Mouse (Mus musculus): Measurements from ENCODE around the gene Itpr3. TPM values are rescaled to one million over a fixed set of nuclear protein-coding genes. Genes with fewer than 3 reads are reported as not detected.

Gene Itpr3
- polyA plus RNA-seq, 1 experiment from 2014 or later = 1.1 TPM

DNA sequence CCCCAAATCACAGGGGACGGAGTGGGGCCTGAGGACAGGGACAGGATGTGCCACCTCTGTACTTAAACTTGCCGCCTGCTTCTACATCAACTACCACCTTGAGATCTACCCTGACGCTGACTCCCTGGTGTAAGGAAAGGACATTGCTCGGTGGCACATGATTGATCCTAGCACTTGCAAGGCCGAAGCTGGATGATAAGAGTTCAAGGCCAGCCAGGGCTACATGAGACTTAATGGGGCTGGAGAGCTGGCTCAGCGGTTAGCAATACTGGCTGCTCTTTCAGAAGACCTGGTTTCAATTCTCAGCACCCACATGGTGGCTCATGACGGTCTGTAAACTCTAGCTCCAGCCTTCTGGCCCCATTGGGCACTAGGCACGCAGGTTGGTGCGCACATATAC is 35.4 kb upstream of the Itpr3 start:
- peaks cover 10% of the 10 kb centered on the region for H3K36me3 ChIP-seq (ENCODE audit: control insufficient read depth, insufficient read depth)
- peaks cover 17% of the 10 kb centered on the region for H3K4me1 ChIP-seq (ENCODE audit: control insufficient read depth, low read depth, low read length)
- H3K27me3 ChIP-seq (ENCODE audit: control insufficient read depth, insufficient read depth, low read depth, low read length) = no peaks in the 10 kb centered on the region
- no peak overlapping the region for H3K9ac ChIP-seq (ENCODE audit: low read depth, low read length)
- ATAC-seq (ENCODE audit: low read depth) = no peak
- 85% methylated on average over 9 of the region's 9 CpGs for WGBS (ENCODE audit: insufficient replicate concordance)
- H3K4me2 ChIP-seq (ENCODE audit: low read depth, low read length) = no peak overlapping the region
- no peak overlapping the region for H3K4me3 ChIP-seq (ENCODE audit: low read depth, low read length)
- H3K27ac ChIP-seq (ENCODE audit: low read length) = no peak overlapping the region
- H3K9me3 ChIP-seq (replicated peaks; ENCODE audit: control insufficient read depth, low read length) = no peaks in the 10 kb centered on the region

GRCm38 (mm10) chr17:27023342-27023741 is 33.8 kb upstream of the Itpr3 start:
- no peak overlapping the region for H3K27ac ChIP-seq (ENCODE audit: low read length)
- no peaks in the 10 kb centered on the region for H3K9me3 ChIP-seq (replicated peaks; ENCODE audit: control insufficient read depth, low read length)
- no peak overlapping the region for H3K9ac ChIP-seq (ENCODE audit: low read depth, low read length)
- H3K27me3 ChIP-seq (ENCODE audit: control insufficient read depth, insufficient read depth, low read depth, low read length) = no peaks in the 10 kb centered on the region
- ATAC-seq (ENCODE audit: low read depth) = no peak
- H3K4me3 ChIP-seq (ENCODE audit: low read depth, low read length) = no peak overlapping the region
- H3K36me3 ChIP-seq (ENCODE audit: control insufficient read depth, insufficient read depth) = peaks cover 10% of the 10 kb centered on the region
- no peak overlapping the region for H3K4me2 ChIP-seq (ENCODE audit: low read depth, low read length)
- H3K4me1 ChIP-seq (ENCODE audit: control insufficient read depth, low read depth, low read length) = peaks cover 27% of the 10 kb centered on the region
- 65% methylated on average over 4 of the region's 4 CpGs for WGBS (ENCODE audit: insufficient replicate concordance)

- WGBS (ENCODE audit: insufficient replicate concordance) = 73% methylated on average over 17 of the region's 17 CpGs
- no peak for ATAC-seq (ENCODE audit: low read depth)
- Histone ChIP-seq H3K27ac (ENCODE audit: low read length) (peak overlapping the region; percentile 3; the same call in 1 of the 2 replicates), H3K9me3 (replicated peaks; ENCODE audit: control insufficient read depth, low read length) (no peaks in the 10 kb centered on the region), H3K27me3 (ENCODE audit: control insufficient read depth, insufficient read depth, low read depth, low read length) (no peaks in the 10 kb centered on the region), H3K4me1 (ENCODE audit: control insufficient read depth, low read depth, low read length) (peaks cover 33% of the 10 kb centered on the region), H3K4me2 (ENCODE audit: low read depth, low read length) (no peak overlapping the region), H3K36me3 (ENCODE audit: control insufficient read depth, insufficient read depth) (peaks cover 10% of the 10 kb centered on the region), H3K4me3 (ENCODE audit: low read depth, low read length) (no peak overlapping the region), H3K9ac (ENCODE audit: low read depth, low read length) (no peak overlapping the region)
Measured at GRCm38 (mm10) chr17:27025326-27025902, 31.7 kb upstream of the Itpr3 start.

DNA sequence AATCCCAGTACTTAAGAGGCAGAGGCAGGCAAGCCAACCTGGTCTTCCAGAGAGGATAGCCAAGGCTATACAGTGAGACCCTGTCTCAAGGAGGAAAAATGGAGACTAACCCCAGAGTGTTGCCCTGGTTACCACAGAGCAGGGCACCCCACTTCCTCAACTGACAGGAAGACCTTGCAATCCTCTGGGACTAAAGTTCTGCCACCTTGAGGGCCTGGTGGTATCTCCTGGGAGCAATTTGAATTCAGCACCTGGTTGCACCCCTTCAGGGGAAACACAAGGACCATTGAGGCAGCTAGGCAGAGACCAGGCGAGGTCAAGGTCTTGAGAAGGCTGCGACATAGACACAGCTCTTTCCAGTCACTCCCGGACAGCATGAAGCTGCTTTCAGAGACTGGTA is 31.2 kb upstream of the Itpr3 start:
- Histone ChIP-seq H3K27ac (ENCODE audit: low read length) (no peak overlapping the region), H3K4me3 (ENCODE audit: low read depth, low read length) (no peak overlapping the region), H3K36me3 (ENCODE audit: control insufficient read depth, insufficient read depth) (peaks cover 10% of the 10 kb centered on the region), H3K9ac (ENCODE audit: low read depth, low read length) (no peak overlapping the region), H3K27me3 (ENCODE audit: control insufficient read depth, insufficient read depth, low read depth, low read length) (no peaks in the 10 kb centered on the region), H3K4me1 (ENCODE audit: control insufficient read depth, low read depth, low read length) (peaks cover 33% of the 10 kb centered on the region), H3K9me3 (replicated peaks; ENCODE audit: control insufficient read depth, low read length) (no peaks in the 10 kb centered on the region), H3K4me2 (ENCODE audit: low read depth, low read length) (no peak overlapping the region)
- WGBS (ENCODE audit: insufficient replicate concordance) = 83% methylated on average over 3 of the region's 3 CpGs
- ATAC-seq (ENCODE audit: low read depth) = no peak

DNA sequence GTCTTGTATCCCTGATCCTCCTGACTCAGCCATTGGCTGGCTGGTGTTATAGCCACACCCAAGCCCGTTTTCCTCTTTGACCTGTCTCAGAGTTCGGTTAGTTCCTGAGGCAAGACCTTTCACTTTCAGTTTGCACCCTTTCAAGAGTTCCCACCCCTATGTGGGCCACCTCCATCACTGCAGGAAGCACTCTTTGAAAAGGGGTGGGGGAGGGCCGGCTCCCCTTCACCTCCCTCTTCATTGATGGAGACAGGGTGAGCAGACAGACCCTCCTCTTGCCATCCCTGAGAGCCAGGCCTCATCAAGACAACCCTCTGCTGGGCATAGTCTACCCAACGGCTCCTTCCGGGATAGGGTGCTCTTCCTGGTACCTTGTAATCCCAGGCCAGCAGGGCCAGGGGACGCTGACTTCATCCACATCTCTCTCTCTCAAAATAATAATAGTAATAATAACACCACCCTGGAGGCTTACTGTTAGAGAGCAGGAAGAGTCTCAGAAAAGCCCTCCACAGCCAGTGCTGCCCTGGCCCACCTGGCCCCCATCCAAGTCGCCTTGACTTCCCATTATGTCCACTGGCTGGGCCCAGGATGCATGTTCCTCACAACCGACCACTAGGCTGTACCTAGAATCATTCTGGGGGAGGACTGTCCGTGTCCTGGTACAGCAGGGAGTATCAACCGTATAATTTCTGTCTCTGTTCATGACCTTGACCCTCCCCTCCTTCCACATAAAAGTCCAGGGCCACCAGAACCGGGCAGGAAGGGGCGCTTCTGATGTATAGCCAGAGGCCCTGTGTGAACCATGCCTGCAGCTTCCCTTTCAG is 29.4 kb upstream of the Itpr3 start:
- Histone ChIP-seq H3K4me2 (ENCODE audit: low read depth, low read length) (peak overlapping the region; percentile 84), H3K4me1 (ENCODE audit: control insufficient read depth, low read depth, low read length) (peaks cover 37% of the 10 kb centered on the region), H3K27me3 (ENCODE audit: control insufficient read depth, insufficient read depth, low read depth, low read length) (no peaks in the 10 kb centered on the region), H3K36me3 (ENCODE audit: control insufficient read depth, insufficient read depth) (no peaks in the 10 kb centered on the region), H3K9ac (ENCODE audit: low read depth, low read length) (peak overlapping the region; percentile 79), H3K4me3 (ENCODE audit: low read depth, low read length) (peak overlapping the region; percentile 74), H3K27ac (ENCODE audit: low read length) (peak overlapping the region; percentile 79), H3K9me3 (replicated peaks; ENCODE audit: control insufficient read depth, low read length) (no peaks in the 10 kb centered on the region)
- ATAC-seq (ENCODE audit: low read depth) = peak; percentile 43; the same call in 1 of the 2 replicates
- WGBS (ENCODE audit: insufficient replicate concordance) = 7% methylated on average over 12 of the region's 12 CpGs

DNA sequence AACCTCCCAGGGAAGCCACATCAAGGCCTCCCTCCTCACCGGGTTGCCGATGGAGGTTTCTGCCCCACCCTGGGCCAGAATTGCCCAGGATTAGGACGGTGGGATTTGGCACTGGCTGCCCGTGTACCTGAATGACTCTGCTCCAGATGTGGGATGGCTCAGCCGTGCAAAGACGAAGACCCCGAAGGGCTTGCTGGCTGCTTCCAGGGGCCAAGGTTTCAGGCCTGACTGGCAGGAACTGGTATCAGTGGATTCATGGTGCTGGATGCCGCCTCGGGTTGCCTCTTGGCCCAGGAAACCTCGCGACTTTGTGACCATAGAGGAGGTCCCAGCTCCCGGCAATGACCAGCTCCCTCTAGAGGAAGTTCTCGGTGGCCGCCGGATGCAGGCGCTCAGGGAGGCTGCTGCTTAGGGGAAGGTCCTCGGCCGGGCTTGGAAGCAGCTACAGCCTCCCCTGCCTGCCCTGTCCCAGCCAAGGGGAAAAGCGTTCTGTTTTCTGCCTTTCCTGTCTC is 28.8 kb upstream of the Itpr3 start:
- Histone ChIP-seq H3K27ac (ENCODE audit: low read length) (peak overlapping the region; percentile 79), H3K9me3 (replicated peaks; ENCODE audit: control insufficient read depth, low read length) (no peaks in the 10 kb centered on the region), H3K36me3 (ENCODE audit: control insufficient read depth, insufficient read depth) (no peaks in the 10 kb centered on the region), H3K4me1 (ENCODE audit: control insufficient read depth, low read depth, low read length) (peaks cover 36% of the 10 kb centered on the region), H3K9ac (ENCODE audit: low read depth, low read length) (peak overlapping the region; percentile 79), H3K4me2 (ENCODE audit: low read depth, low read length) (peak overlapping the region; percentile 84), H3K27me3 (ENCODE audit: control insufficient read depth, insufficient read depth, low read depth, low read length) (no peaks in the 10 kb centered on the region), H3K4me3 (ENCODE audit: low read depth, low read length) (peak overlapping the region; percentile 74)
- WGBS (ENCODE audit: insufficient replicate concordance) = under 1% methylated on average over 19 of the region's 19 CpGs
- peak; percentile 82 for ATAC-seq (ENCODE audit: low read depth)

- H3K4me1 ChIP-seq (ENCODE audit: control insufficient read depth, low read depth, low read length) = peaks cover 34% of the 10 kb centered on the region
- 92% methylated on average over 1 of the region's 4 CpGs for WGBS (ENCODE audit: insufficient replicate concordance)
Measured at GRCm38 (mm10) chr17:27028909-27029308, 28.2 kb upstream of the Itpr3 start, which contains the start of gene Bak1. Gene Bak1, minus strand, starts transcription at chr17:27029009.

DNA sequence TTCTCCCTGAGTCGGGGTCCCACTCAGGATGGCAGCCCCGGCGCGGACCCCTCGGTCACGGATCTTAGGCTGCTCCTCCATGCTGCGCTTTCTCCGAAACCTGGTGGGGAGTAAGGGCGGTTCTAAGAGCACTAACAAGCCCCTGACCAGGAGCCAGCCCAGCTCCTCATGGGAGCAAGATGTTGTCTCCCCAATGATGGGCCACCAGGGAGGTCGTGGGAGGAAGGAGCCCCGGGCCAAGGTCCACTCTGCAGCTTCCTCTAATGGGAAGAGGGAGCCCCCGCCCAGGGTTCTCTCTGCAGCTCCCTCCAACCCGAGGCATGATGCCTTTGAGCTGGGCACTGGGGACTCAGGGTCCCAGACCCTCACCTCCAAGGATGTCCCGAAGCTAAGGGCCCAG is 27.7 kb upstream of the Itpr3 start:
- ATAC-seq (ENCODE audit: low read depth) = no peak
- Histone ChIP-seq H3K9ac (ENCODE audit: low read depth, low read length) (no peak overlapping the region), H3K4me2 (ENCODE audit: low read depth, low read length) (no peak overlapping the region), H3K9me3 (replicated peaks; ENCODE audit: control insufficient read depth, low read length) (no peaks in the 10 kb centered on the region), H3K27me3 (ENCODE audit: control insufficient read depth, insufficient read depth, low read depth, low read length) (no peaks in the 10 kb centered on the region), H3K4me3 (ENCODE audit: low read depth, low read length) (no peak overlapping the region), H3K36me3 (ENCODE audit: control insufficient read depth, insufficient read depth) (no peaks in the 10 kb centered on the region), H3K4me1 (ENCODE audit: control insufficient read depth, low read depth, low read length) (peaks cover 34% of the 10 kb centered on the region), H3K27ac (ENCODE audit: low read length) (no peak overlapping the region)
- WGBS (ENCODE audit: insufficient replicate concordance) = 66% methylated on average over 14 of the region's 14 CpGs

More at GRCm38 (mm10) chr17:27028909-27029308, 28.2 kb upstream of the Itpr3 start, which contains the start of gene Bak1:
- ATAC-seq (ENCODE audit: low read depth) = no peak
- H3K27me3 ChIP-seq (ENCODE audit: control insufficient read depth, insufficient read depth, low read depth, low read length) = no peaks in the 10 kb centered on the region
- peak within 1 kb of the TSS; percentile 84 for H3K4me2 ChIP-seq (ENCODE audit: low read depth, low read length)
- H3K27ac ChIP-seq (ENCODE audit: low read length) = peak within 1 kb of the TSS; percentile 79
- H3K9me3 ChIP-seq (replicated peaks; ENCODE audit: control insufficient read depth, low read length) = no peaks in the 10 kb centered on the region
- peak within 1 kb of the TSS; percentile 74 for H3K4me3 ChIP-seq (ENCODE audit: low read depth, low read length)
- H3K36me3 ChIP-seq (ENCODE audit: control insufficient read depth, insufficient read depth) = no peaks in the 10 kb centered on the region
- peak within 1 kb of the TSS; percentile 79 for H3K9ac ChIP-seq (ENCODE audit: low read depth, low read length)

- Histone ChIP-seq H3K36me3 (ENCODE audit: control insufficient read depth, insufficient read depth) (no peaks in the 10 kb centered on the region), H3K27me3 (ENCODE audit: control insufficient read depth, insufficient read depth, low read depth, low read length) (no peaks in the 10 kb centered on the region), H3K9ac (ENCODE audit: low read depth, low read length) (no peak overlapping the region), H3K4me3 (ENCODE audit: low read depth, low read length) (no peak overlapping the region), H3K9me3 (replicated peaks; ENCODE audit: control insufficient read depth, low read length) (no peaks in the 10 kb centered on the region), H3K27ac (ENCODE audit: low read length) (no peak overlapping the region), H3K4me1 (ENCODE audit: control insufficient read depth, low read depth, low read length) (peaks cover 34% of the 10 kb centered on the region), H3K4me2 (ENCODE audit: low read depth, low read length) (no peak overlapping the region)
- ATAC-seq (ENCODE audit: low read depth) = no peak
- WGBS (ENCODE audit: insufficient replicate concordance) = 72% methylated on average over 4 of the region's 4 CpGs
Measured at GRCm38 (mm10) chr17:27030896-27031295, 26.2 kb upstream of the Itpr3 start.
